Mouse (Mus musculus): Measurements from ENCODE around the gene Ptn. TPM values are rescaled to one million over a fixed set of nuclear protein-coding genes. Genes with fewer than 3 reads are reported as not detected.
A peak's percentile ranks its signal among the peaks of the same experiment; 100 is the strongest.

Gene Ptn
- polyA plus RNA-seq, 1 experiment from 2014 or later, result 858 TPM

DNA sequence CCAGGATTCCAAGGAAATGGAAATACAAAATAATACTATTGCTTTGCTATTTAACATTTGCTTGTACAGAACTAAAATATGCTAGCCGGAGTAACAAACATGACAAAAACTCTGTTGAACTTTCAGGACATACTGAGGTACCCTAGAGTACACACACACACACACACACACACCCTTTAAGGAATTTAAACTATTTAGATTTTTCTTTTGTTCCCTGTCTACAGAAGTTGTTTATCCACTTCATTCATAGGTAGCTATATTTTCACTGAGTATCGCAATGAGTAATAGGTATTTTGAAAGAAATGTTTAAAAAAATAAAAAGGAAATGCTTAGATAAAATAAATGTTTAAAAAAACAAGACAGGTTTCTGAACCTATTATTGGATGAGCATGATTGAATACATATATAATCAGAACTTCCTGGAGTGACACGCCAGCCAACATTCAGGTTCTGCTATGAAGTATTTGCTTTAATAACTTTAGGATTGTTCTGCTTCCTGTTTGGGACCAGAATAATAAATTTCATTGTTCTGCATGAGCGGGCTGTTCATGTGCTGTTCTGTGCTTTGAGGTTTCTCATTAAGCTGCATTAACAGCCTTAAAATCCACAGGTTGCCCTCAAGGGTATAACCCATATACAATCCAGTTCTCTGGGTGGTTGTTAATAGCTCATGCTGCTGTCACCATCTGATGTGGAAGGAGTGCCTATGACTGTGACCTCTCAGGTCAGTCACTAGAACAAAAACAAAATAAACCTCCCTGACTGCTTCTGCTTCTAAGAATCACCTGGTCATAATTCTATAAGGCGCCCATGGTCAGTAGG is 32.3 kb upstream of the Ptn start:
- H3K4me2 ChIP-seq (ENCODE audit: low read depth, low read length), result no peak overlapping the region
- H3K4me1 ChIP-seq (ENCODE audit: control insufficient read depth, insufficient read depth, low read length), result peaks cover 25% of the 10 kb centered on the region
- 38% methylated on average over 5 of the region's 5 CpGs for whole genome bisulfite sequencing
- H3K9me3 ChIP-seq (ENCODE audit: control insufficient read depth, low read length), result no peaks in the 10 kb centered on the region
- ATAC-seq (ENCODE audit: low read depth) (peak; percentile 41; the same call in 1 of the 2 replicates), DNase-seq (ENCODE audit: low spot score) (peak; percentile 29)
- no peak overlapping the region for H3K9ac ChIP-seq (ENCODE audit: low read depth, low read length)
- H3K27ac ChIP-seq (replicated peaks; ENCODE audit: low read depth, low read length), result peak overlapping the region; percentile 80
- H3K27me3 ChIP-seq (replicated peaks; ENCODE audit: control insufficient read depth, insufficient read depth, low read length), result no peaks in the 10 kb centered on the region
- H3K36me3 ChIP-seq (ENCODE audit: control insufficient read depth, insufficient read depth, low read length), result no peaks in the 10 kb centered on the region
- H3K4me3 ChIP-seq (ENCODE audit: low read depth, low read length), result no peak overlapping the region

GRCm38 (mm10) chr6:36841701-36842100 is 31.7 kb upstream of the Ptn start:
- H3K4me1 ChIP-seq (ENCODE audit: control insufficient read depth, insufficient read depth, low read length), result peaks cover 28% of the 10 kb centered on the region
- no peak overlapping the region for H3K4me3 ChIP-seq (ENCODE audit: low read depth, low read length)
- no peak overlapping the region for H3K9ac ChIP-seq (ENCODE audit: low read depth, low read length)
- ATAC-seq (ENCODE audit: low read depth) (peak; percentile 66; the same call in 1 of the 2 replicates), DNase-seq (ENCODE audit: low spot score) (peak; percentile 93)
- no peak overlapping the region for H3K4me2 ChIP-seq (ENCODE audit: low read depth, low read length)
- 14% methylated on average over 3 of the region's 3 CpGs for WGBS
- H3K27me3 ChIP-seq (replicated peaks; ENCODE audit: control insufficient read depth, insufficient read depth, low read length), result no peaks in the 10 kb centered on the region
- H3K36me3 ChIP-seq (ENCODE audit: control insufficient read depth, insufficient read depth, low read length), result no peaks in the 10 kb centered on the region
- H3K27ac ChIP-seq (replicated peaks; ENCODE audit: low read depth, low read length), result peak overlapping the region; percentile 80
- H3K9me3 ChIP-seq (ENCODE audit: control insufficient read depth, low read length), result no peaks in the 10 kb centered on the region

GRCm38 (mm10) chr6:36841174-36841573 is 31.2 kb upstream of the Ptn start:
- peaks cover 25% of the 10 kb centered on the region for H3K4me1 ChIP-seq (ENCODE audit: control insufficient read depth, insufficient read depth, low read length)
- no peaks in the 10 kb centered on the region for H3K9me3 ChIP-seq (ENCODE audit: control insufficient read depth, low read length)
- H3K4me2 ChIP-seq (ENCODE audit: low read depth, low read length), result no peak overlapping the region
- DNase-seq (ENCODE audit: low spot score), result peak; percentile 64
- no peak overlapping the region for H3K9ac ChIP-seq (ENCODE audit: low read depth, low read length)
- H3K36me3 ChIP-seq (ENCODE audit: control insufficient read depth, insufficient read depth, low read length), result no peaks in the 10 kb centered on the region
- H3K27me3 ChIP-seq (replicated peaks; ENCODE audit: control insufficient read depth, insufficient read depth, low read length), result no peaks in the 10 kb centered on the region
- no peak for ATAC-seq (ENCODE audit: low read depth)
- H3K27ac ChIP-seq (replicated peaks; ENCODE audit: low read depth, low read length), result peak overlapping the region; percentile 82
- no peak overlapping the region for H3K4me3 ChIP-seq (ENCODE audit: low read depth, low read length)

DNA sequence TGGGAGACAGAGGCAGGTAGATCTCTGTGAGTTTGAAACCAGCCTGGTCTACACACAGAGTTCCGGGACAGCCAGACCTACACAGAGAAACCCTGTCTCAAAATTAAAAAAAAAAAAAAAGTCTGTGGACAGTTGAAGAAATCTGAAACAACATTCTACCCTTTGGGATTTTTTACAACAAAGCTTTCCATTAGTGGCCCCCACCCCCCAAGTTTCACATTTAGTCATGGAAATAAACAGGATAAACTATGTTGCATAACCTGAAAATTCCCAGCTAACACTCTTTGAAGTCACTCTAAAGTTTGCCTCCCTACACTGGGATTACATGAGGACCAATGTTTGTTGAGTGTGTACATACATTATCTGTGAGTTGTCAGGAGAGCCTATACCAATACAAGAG is 28.7 kb upstream of the Ptn start:
- WGBS, result 93% methylated on average over 1 of the region's 1 CpGs
- no peaks in the 10 kb centered on the region for H3K27me3 ChIP-seq (replicated peaks; ENCODE audit: control insufficient read depth, insufficient read depth, low read length)

GRCm38 (mm10) chr6:36835351-36835750 is 25.3 kb upstream of the Ptn start:
- Histone ChIP-seq H3K4me3 (ENCODE audit: low read depth, low read length) (no peak overlapping the region), H3K4me1 (ENCODE audit: control insufficient read depth, insufficient read depth, low read length) (peaks cover 10% of the 10 kb centered on the region), H3K27ac (replicated peaks; ENCODE audit: low read depth, low read length) (no peak overlapping the region), H3K36me3 (ENCODE audit: control insufficient read depth, insufficient read depth, low read length) (no peaks in the 10 kb centered on the region), H3K9ac (ENCODE audit: low read depth, low read length) (no peak overlapping the region), H3K27me3 (replicated peaks; ENCODE audit: control insufficient read depth, insufficient read depth, low read length) (no peaks in the 10 kb centered on the region), H3K9me3 (ENCODE audit: control insufficient read depth, low read length) (no peaks in the 10 kb centered on the region), H3K4me2 (ENCODE audit: low read depth, low read length) (no peak overlapping the region)
- ATAC-seq (ENCODE audit: low read depth) (no peak), DNase-seq (ENCODE audit: low spot score) (no peak)
- 59% methylated on average over 3 of the region's 3 CpGs for WGBS

More for the DNA sequence above, 28.7 kb upstream of the Ptn start:
- Histone ChIP-seq H3K9ac (ENCODE audit: low read depth, low read length) (no peak overlapping the region), H3K36me3 (ENCODE audit: control insufficient read depth, insufficient read depth, low read length) (no peaks in the 10 kb centered on the region), H3K4me3 (ENCODE audit: low read depth, low read length) (no peak overlapping the region), H3K9me3 (ENCODE audit: control insufficient read depth, low read length) (no peaks in the 10 kb centered on the region), H3K4me1 (ENCODE audit: control insufficient read depth, insufficient read depth, low read length) (peaks cover 16% of the 10 kb centered on the region), H3K27ac (replicated peaks; ENCODE audit: low read depth, low read length) (no peak overlapping the region), H3K4me2 (ENCODE audit: low read depth, low read length) (no peak overlapping the region)
- ATAC-seq (ENCODE audit: low read depth) (no peak), DNase-seq (ENCODE audit: low spot score) (no peak)

DNA sequence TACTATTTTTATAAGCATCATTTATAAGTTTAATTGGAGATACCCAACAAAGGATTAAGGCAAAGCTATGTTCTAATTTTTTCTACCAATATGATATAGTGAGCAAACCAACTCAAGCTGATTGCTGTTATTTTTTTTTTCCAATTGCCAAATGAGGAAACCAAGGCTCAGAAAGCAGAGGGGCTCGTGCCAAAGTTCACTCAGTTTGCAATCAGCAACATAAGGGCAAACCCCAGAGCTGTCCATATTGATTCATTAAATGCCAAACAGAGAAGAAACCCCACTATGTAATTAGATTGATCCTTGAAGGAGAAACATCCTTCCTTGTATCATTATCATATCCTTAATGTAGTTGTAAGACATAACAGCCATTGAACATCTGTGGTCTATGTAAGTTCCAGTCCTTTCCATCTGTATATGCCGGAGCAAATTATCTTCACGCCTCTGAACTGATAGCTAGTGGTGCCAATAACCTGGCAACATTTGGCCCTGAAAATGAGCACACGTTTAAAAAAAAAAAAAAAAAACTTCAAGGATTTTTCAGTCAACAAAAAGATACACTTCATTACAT is 24.8 kb upstream of the Ptn start:
- WGBS, result 77% methylated on average over 4 of the region's 4 CpGs
- no peak overlapping the region for H3K4me3 ChIP-seq (ENCODE audit: low read depth, low read length)
- ATAC-seq (ENCODE audit: low read depth) (no peak), DNase-seq (ENCODE audit: low spot score) (no peak)
- no peak overlapping the region for H3K4me2 ChIP-seq (ENCODE audit: low read depth, low read length)
- no peaks in the 10 kb centered on the region for H3K27me3 ChIP-seq (replicated peaks; ENCODE audit: control insufficient read depth, insufficient read depth, low read length)
- no peak overlapping the region for H3K27ac ChIP-seq (replicated peaks; ENCODE audit: low read depth, low read length)
- no peaks in the 10 kb centered on the region for H3K9me3 ChIP-seq (ENCODE audit: control insufficient read depth, low read length)
- peaks cover 15% of the 10 kb centered on the region for H3K4me1 ChIP-seq (ENCODE audit: control insufficient read depth, insufficient read depth, low read length)
- H3K36me3 ChIP-seq (ENCODE audit: control insufficient read depth, insufficient read depth, low read length), result no peaks in the 10 kb centered on the region
- no peak overlapping the region for H3K9ac ChIP-seq (ENCODE audit: low read depth, low read length)

- Histone ChIP-seq H3K4me1 (ENCODE audit: control insufficient read depth, insufficient read depth, low read length) (peaks cover 16% of the 10 kb centered on the region), H3K4me2 (ENCODE audit: low read depth, low read length) (no peak overlapping the region), H3K27ac (replicated peaks; ENCODE audit: low read depth, low read length) (no peak overlapping the region; the same call in 1 of the 2 replicates), H3K27me3 (replicated peaks; ENCODE audit: control insufficient read depth, insufficient read depth, low read length) (no peaks in the 10 kb centered on the region), H3K9me3 (ENCODE audit: control insufficient read depth, low read length) (no peaks in the 10 kb centered on the region), H3K36me3 (ENCODE audit: control insufficient read depth, insufficient read depth, low read length) (no peaks in the 10 kb centered on the region), H3K4me3 (ENCODE audit: low read depth, low read length) (no peak overlapping the region), H3K9ac (ENCODE audit: low read depth, low read length) (no peak overlapping the region)
- 60% methylated on average over 4 of the region's 4 CpGs for WGBS
- DNase-seq (ENCODE audit: low spot score) (no peak), ATAC-seq (ENCODE audit: low read depth) (no peak)
Measured at GRCm38 (mm10) chr6:36832681-36833080, 22.7 kb upstream of the Ptn start.

DNA sequence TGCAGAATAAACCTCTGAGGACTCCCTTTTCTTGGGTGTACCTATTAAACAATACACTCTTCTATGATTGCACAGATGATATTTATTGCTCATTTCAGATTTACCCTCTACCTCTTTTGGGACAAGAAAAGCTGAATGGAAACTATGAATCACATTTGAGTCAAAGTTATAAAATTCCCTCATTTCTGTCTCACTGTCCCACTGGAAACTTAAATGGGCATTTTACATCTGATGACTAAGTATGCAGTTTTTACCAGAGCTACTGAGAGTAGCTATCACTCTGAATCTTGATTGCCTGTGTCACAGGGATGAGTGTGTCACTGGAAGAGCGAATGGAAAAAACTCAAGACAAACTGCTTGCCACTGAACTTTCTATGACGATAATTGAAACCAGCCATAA is 22.2 kb upstream of the Ptn start:
- no peak for DNase-seq (ENCODE audit: low spot score)
- Histone ChIP-seq H3K36me3 (ENCODE audit: control insufficient read depth, insufficient read depth, low read length) (no peaks in the 10 kb centered on the region), H3K4me1 (ENCODE audit: control insufficient read depth, insufficient read depth, low read length) (peaks cover 16% of the 10 kb centered on the region), H3K27me3 (replicated peaks; ENCODE audit: control insufficient read depth, insufficient read depth, low read length) (no peaks in the 10 kb centered on the region), H3K27ac (replicated peaks; ENCODE audit: low read depth, low read length) (no peak overlapping the region), H3K4me2 (ENCODE audit: low read depth, low read length) (no peak overlapping the region), H3K4me3 (ENCODE audit: low read depth, low read length) (no peak overlapping the region), H3K9me3 (ENCODE audit: control insufficient read depth, low read length) (no peaks in the 10 kb centered on the region), H3K9ac (ENCODE audit: low read depth, low read length) (no peak overlapping the region)
- no peak for ATAC-seq (ENCODE audit: low read depth)
- 58% methylated on average over 2 of the region's 2 CpGs for WGBS
